Mouse (Mus musculus) frontal cortex, adult 2 months (tissue): ENCODE measurements around the gene Gm3646. TPM values are rescaled to one million over a fixed set of nuclear protein-coding genes. Genes with fewer than 3 reads are reported as not detected.

Experiments used
- DNase-seq, 2 experiments: peaks; one replicate each; pipeline ENCODE4 v3.0.0; 2022; ENCODE audit warnings: low spot score in 1 of 2; ENCODE audit errors: extremely low spot score in 1 of 2
- polyA plus RNA-seq: library from polyadenylated mRNA; depleted of rRNA; stranded (reverse); fragments of >200 nt; gene quantifications from 2 replicates; pipeline ENCODE4 v1.2.3, GENCODE M21; 2012

Gene Gm3646
- polyA plus RNA-seq, 1 experiment = not detected

DNA sequence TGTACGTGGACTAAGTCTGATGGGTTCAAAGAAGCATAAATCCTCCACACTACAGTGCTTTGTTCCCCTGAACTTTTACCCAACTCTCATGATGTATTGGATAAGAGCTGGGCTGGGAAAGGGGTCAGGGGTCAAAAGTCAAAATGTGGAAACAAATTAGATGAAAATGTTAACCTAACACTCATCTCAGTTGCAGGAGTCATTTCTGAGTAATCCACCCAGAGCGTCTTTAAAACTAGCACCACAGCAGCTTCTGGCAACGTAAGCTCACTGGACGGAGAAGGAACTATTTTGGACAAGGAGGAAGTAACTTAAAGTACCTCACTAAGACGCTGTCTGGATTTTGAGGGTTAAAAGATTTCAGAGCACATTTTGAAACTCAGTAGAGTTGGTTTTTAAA lies 20.5 kb downstream of the Gm3646 start:
- DNase-seq = no peak

DNA sequence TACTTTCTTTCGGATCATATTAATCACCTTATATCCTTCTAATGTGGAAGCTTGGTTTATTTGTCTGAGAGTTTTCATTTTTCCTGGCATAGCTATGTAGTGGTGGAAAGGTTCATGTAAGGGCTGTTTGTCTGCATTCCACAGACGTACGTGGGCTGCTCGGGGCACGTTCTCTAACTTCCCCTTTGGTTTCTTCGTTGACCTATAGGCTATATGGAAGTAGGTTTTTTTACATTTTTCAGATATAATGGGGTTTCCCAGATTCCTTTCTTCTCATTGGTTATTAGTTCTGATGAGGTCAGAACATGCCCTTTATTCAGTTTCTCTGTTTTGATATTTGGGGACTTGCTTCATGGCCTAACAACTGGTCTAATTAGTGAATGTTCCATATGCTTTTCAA lies 23.3 kb downstream of the Gm3646 start:
- no peak for DNase-seq

DNA sequence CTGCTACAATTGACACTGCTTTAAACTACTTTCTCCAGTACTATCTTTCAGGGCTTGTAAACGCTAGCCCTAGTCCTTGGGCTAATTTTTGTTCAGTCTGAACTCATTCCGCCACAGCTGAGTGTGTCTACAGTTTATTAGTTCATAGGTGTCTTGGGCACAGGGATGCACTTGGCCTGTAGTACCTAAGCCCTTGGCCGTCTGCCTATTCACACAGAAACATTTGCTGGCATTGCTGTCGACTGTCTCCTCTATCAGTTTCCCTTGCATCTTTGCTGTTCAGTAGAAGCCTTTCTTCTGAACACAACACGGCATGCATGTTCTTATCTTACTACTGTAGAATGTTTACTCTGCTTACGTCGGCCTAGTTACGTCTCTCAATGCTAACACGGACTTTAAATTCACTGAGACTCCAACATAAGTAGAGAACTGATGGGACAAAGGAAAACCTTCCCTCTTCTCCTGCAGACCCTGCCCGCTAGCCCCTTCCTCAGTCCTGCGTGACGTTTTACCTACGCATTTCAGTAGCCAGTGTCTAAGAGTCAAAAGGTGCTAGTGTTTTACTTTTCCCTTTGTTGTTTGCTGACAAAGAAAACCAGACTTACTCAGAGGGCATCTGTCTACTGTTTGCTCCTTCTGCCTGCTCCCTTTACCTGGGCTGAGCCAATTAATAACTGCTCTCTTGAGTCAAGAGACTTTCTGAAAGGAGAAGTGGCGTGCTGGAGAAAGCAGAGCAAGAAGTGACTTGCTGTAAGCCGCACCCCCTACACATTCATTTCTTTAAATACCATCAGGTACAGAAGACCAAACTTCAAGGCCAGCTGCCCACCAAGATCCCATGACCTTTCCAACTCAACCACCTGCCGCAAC lies 25.8 kb downstream of the Gm3646 start:
- no peak for DNase-seq

DNA sequence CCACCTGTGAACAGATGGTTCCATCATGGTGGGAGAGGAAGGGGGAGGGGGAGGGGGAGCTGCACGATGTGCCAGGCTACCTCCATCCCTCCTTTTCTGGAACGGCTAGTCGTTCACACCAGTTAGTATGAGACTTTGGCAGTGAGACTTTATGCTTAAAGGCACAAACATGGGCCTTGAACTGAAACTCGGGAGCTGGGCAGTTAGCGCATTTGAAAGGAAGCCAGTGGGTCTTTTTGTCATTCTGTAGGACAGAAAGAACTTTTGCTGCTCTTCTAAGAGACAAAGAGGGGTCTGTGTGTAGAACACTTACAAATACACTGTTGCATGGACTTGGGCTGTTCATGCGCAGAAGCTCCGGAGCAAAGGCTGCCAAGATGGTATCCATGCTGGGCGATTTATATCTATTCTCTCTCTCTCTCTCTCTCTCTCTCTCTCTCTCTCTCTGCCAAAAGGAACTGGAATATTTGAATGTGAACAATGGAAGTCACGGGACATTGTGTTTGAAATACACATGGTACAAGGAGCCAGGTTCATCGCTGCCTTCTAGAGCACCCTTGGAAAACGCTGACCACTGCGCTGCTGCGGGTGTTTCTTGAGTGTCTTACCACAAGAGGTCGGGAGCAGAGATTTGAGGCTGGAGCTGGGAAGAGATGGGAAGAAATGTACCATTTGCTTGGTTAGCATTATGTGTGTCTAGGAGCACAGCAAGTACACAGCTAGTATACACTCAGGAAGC lies 31.0 kb downstream of the Gm3646 start:
- DNase-seq = peak in 1 of 2 experiments; percentile 8

DNA sequence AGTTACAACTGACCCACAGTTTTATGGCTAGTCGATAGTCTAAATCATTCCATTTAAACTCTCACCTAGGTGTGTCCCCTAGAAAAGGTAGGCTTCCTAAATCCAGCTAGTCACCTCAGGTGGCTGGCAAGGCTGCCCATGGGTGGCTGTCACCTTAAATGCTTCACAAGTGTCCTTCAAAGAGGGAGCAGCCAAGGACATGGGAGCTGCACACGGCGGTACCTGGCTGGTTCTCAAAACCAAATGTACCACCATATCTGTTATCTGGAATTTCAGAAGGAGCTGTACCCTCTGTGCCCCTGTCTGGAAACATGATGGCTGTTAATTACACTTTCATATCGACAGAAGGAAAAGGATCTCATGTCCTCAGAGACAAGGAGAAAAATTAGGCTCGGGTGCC lies 31.6 kb downstream of the Gm3646 start:
- no peak for DNase-seq

DNA sequence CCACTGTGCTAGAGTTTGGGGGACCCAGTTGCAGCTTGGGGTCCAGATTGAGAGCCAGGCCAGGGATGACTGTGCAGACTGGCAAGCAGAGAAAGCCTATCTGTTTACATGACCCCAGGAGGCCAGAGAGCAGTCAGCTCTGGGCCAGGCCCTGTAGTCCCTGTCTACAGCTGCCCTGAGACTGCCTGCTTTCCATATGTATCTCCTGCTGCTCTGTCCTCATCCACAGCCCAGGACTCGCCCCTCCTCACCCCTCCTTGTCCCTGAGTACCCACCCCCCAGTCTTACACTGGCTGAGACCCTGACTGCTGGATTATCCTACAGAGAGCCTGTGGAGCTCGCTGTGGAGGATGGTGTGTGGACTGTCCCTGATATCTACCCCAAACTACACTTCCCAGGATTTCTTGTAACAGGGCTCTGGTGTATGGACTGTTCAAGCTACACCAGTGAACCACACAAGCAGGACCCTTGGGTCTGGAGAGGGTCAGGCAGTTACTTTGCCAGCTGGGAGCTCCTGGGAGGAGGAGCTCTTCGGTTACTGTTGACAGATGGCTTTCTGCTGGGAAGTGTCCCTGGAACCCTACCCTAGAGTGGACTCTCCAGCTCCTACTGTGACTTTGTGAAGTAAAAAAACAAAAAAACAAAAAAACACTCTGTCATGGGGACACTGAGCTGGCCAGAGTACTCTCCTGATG lies 32.6 kb downstream of the Gm3646 start:
- DNase-seq = no peak

DNA sequence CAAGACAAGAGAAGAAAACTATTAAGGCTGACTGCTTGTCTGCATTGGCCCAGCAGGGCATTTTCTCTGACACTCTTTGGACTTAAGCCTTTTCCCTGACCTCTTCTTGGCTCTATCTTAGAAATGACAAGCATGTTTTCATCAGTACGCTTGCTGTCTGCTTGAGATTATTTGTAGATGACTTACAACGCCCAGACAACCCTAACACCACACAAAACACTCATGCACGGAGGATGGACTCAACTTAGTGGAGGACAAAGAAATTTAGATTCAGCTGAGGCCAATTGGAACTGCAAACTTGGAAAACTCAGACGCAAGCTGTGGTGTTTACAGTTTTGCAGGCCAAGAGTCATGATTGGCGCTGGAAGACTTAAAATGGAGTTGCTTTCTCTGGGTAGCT lies 34.7 kb downstream of the Gm3646 start:
- DNase-seq = no peak

DNA sequence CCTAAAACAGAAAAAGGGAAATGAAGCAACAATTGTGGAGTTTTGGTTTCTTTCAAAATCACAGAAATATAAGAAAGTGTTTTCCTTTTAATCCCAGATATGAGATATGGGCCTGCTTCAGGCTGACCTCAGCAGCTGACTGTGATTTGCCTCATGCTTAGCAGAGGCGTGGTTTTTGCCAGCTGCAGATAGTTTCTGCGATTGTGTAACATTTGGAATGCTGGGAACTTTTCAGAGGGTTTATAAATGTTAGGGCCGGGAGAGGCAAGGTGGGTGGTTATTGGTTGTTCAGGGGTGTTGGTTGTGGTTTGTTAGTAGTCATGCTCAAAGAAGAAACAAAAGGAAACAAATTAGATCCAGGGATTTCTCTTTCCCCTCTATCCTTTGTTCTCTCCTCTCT lies 37.1 kb downstream of the Gm3646 start:
- DNase-seq = no peak

DNA sequence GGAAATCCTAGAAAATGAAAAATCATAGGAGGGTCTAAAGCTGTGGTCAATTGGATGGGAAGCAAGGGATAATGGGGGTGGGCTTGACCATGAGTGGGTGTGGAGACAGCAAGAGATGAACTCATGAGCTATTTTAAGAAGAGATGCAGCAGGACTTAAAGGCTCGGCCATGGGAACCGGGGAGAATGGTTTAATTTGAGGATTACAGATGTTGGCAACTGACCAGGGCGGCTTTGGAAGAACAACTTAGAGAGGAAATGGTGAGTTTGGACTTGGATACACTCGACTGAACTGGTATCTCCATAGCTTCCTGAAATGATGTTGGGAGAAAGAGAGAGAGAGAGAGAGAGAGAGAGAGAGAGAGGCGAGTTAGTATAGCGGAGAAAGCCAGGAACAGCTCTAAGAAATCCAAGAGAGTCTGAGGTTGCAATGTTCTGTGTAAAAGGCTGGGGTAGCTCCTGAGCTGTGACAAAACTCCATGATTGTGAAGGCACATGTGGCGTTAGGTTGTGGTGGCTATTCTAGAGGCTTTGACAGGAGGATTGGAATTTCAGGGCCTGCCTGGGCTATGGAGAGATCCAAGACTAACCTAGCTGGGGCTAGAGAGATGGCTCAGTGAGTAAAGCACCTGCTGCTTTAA lies 39.2 kb downstream of the Gm3646 start:
- DNase-seq = no peak

DNA sequence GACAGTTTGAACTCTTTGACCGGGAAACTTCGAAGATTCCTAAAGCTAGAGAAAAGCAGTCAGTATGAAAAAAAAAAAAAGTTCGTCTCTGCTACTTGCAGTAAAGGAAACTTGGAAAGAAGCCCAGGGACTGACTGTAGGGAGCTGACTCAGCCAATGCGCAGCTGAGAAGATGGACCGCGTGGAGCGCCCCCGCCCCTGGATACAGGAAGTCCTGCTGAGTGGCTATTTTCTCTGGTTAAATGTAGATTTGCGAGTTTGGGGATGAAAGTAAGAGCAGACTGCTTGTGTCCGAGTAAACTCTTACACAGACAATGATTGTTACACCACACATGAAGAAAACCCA lies 43.1 kb downstream of the Gm3646 start:
- DNase-seq = peak; percentile 72 to 93

DNA sequence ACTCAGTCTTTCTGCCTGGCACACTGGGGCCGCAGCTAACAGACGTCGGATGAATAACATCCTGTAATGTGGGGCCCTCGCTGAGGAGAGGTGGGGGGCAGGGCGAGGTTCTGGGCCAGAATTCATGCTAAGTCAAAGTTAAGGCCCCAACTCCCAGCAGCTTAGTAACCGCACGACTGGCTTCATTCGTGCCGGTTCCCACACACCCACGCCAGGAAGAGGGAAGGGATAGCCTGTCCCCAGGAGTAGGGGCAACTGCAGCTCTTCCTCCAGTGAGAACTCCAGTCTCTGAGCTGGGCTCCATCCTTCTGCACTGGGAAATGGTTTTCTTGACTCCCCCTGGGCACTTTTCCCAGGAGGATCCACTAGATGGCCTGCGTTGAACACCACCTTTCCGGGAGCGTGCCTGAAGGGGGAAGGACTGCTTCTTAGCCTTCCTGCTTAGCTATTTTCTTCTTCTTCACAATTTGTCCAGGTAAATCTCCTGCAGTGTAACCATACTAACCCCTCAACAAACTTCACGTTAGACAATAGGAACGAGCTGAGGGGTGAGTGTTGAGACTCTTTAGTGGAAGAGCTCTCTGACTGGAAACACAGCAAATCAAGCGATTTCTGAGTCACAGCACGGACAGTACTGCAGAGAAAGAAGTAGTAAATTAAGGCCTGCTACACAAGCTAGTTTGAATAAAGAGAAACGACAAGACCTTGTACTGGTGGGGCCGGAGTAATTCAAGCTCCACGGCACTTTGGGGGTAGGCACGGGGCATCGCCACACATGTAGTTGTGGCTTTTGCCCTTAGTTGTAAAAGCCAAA lies 43.7 kb downstream of the Gm3646 start:
- DNase-seq = peak; percentile 50 to 79

DNA sequence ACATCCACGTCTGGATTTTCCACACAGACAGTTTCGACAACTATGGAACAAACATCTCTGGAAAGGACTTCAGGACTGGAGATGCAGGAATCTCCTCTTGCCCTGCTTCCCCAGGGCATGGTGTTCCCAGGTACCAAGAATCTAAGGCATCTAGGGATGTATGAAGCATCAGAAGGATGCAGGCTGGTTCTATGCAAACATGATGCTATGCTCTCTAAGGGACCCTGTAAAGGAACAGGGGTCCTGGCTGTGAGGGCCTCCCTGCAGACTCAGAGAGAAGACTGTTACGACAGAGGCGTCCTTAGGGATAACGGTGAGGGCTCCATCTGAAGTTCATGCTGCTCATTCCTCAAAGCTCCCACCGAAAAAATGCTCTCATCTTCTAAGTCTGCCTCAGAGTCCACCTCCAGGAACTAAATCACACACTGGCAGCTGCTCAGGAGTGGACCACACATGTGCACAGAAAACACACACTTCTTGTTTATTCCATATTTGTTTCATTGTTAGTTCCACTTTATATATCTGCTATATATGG lies 44.9 kb downstream of the Gm3646 start:
- DNase-seq = no peak

DNA sequence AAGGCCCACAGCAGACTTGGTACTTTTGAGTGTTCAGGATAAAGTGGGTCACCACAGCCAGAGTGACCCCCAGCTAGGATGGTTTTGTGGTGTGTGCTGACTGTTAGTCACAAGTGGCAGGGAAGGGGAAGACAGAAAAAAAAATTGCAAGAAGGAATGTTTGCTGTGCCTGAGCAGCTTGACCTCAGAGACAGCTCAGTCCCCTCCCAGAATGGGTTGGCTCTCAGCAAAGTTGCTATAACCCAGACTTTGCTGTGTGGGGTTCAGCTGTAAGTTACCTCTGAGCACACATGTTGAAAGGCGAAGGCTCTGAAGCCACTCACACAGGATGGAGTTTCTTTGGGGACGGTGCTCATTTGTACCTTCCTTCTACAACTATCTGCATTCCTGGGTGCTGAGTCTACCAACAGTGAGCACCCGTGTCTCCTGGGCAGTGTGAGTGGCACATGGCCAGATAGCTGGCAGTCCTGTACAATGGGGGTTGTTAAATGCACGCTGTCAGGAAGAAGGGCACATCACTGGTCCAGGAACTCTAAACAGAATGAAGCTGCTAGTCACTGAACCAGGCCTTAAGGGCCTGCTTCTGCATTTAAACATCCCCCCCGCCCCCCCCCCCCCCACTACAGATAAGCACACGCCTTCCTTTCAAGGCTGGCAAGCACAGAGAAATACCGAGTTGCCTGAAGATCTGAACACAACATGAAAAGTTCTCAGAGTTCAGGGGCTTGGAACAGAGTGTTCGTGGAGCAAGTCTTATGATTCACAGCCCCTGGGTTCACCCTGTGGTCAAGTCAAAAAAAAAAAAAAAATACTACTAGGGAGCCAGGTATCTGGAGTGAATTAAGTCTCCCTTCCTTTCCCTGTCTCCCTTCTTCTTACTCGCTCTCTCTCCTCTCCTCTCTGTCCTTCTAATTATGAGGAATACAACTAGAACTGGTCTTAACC lies 45.6 kb downstream of the Gm3646 start:
- no peak for DNase-seq

DNA sequence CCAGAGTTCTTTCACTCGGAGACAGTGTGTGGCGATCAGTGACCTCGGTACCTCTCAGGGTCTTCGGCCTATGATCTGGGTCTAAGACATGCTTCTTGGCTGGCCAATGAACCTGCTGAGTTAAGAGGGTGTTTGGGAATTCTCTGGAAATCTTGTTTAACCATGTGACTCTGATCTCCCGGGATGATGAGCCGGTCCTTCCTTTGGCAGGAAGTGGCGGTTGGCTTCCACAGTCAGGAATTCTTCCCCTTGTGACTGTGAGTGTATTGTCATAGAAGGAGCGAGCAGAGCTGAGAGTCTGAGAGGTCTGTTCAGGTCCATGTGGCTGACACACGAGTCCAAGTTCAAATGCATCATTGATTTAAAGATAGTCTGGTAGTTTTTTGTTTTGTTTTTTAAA lies 46.9 kb downstream of the Gm3646 start:
- no peak for DNase-seq

DNA sequence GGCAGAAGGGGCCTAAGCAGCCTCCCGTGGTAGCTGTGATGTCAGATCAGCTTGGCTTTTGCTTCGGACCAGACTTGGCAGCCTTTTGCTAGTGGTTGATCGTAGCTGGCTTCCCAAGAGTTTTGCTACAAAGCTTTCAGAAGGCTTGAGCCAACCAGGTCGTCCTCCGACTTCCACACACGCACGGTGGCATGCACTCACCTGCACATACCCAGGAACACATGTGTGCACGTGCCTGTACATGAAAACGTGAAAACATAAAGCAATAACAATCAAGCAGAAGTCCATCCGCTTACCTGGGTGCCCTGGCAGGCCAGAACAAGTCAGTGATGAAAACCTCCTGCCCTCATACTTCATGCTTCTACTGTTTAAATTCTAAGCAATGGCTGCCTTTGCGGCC lies 48.2 kb downstream of the Gm3646 start:
- no peak for DNase-seq

DNA sequence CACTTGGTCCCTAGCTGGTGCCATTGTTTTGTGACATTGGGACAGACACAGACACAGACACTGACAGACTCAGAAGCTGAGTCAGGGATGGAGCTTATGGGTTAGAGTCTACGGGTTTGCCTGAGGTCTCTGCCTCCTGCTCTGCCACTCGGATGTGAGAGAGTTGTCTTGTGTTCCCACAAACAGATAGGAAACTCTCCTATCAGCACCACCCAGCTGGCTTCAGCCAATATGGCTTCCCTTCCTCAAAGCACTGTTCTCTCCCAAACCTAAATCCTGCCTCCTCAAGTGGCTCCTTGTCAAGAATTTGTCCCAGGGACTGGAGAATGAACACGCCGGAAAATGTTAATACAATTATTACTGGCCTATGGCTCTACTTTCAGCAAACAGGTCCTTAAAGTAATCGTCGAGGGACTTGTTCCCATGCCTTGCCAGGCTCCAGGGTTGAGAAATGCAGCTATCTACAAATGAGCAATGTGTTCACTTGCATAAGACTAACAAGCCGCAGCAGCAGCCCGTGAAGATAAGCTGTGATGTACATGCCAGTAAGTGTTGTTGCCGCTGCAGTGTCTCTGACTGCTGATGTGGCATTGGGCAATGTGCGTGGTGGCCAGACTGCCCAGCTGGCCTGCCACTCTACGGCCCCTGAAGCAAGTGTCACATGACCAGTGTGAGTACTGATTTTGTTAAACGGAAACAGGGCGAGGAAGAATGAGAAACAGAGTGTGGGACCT lies 50.7 kb downstream of the Gm3646 start:
- no peak for DNase-seq
